In the genomic region with DNA sequence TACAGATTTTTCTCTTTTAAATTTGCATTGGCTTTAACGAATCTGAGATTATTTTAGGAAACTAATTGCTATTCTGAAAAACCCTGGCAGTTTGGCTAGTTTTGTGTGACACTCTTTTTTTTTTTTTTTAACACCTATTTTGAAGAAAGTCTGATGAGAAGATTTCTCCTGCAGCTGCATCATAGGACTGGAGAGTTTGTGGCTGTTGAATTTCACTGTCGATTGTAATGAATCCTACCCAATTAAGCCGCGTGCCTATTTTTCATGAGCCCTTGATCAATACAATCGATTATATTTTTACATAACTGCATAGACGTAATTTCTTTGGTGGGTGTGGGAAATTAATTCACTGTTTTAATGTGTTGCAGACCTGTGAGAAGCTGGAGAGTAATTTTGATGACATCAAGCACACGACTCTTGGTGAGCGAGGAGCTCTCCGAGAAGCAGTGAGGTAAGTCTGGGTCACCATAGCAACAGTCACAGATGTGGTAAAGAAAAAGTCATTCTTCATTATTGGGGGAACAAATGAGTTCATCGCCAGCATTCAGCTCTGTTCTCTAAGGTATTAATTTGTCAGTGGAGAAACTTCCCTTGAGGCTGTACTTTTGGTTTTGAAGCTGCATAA, we compare ENCODE assay signal across 13 mouse cellular contexts.
DNase-seq lines count a peak whose midpoint lies in the region; ATAC-seq and TF ChIP-seq lines count a peak whose summit lies in the region.
"Had no signal": no experiment of that assay in that cellular context is flagged by ENCODE, and none has a peak within 500 bp of the region (broad histone marks: within the 10 kb centered on the region; RNA-seq: fewer than 3 reads in every experiment).

No protein-coding gene starts in this region.

- ATAC-seq in midbrain, embryonic 11.5 days (ENCODE audit: low FRiP score), result peak; percentile 87
- no peak for ATAC-seq in liver, postnatal 0 days
- ATAC-seq: CD4-positive, CD25-positive, alpha-beta regulatory T cell, adult 4 months had no signal

- intact Hi-C loops in gastrocnemius, postnatal 14 days (cut with DNase I; ENCODE audit: low total_unique reads), result no loop called here
- intact Hi-C loops in heart, postnatal 25 days (cut with DNase I), result no loop called here

- peaks cover 25% of the 10 kb centered on the region for H3K4me1 ChIP-seq in hindbrain, embryonic 10.5 days (replicated peaks)
- H3K4me1 ChIP-seq in midbrain, embryonic 11.5 days (ENCODE audit: control insufficient read depth, insufficient read depth, low read length), result peaks cover 5% of the 10 kb centered on the region; the same call in 1 of the 2 replicates
- no peaks in the 10 kb centered on the region for H3K4me1 ChIP-seq in liver, postnatal 0 days (ENCODE audit: insufficient read depth)
- H3K4me1 ChIP-seq: lung, embryonic 15.5 days had no signal

- no peak for TF ChIP-seq CTCF in liver, postnatal 0 days (IDR thresholded peaks at IDR 0.05; ENCODE audit: low read depth)

- WGBS in hindbrain, embryonic 10.5 days, result 40% methylated on average over 10 of the region's 10 CpGs
- 32% methylated on average over 10 of the region's 10 CpGs for WGBS in midbrain, embryonic 11.5 days
- WGBS in liver, postnatal 0 days (ENCODE audit: insufficient replicate concordance), result 70% methylated on average over 10 of the region's 10 CpGs

- H3K4me3 ChIP-seq in hindbrain, embryonic 10.5 days, result no peak overlapping the region
- no peak overlapping the region for H3K4me3 ChIP-seq in midbrain, embryonic 11.5 days (ENCODE audit: low read depth, low read length)
- no peak overlapping the region for H3K4me3 ChIP-seq in liver, postnatal 0 days (ENCODE audit: low read depth, low read length)
- H3K4me3 ChIP-seq: gastrocnemius, adult 2 months; lung, embryonic 15.5 days had no signal

- no peaks in the 10 kb centered on the region for H3K27me3 ChIP-seq in hindbrain, embryonic 10.5 days (ENCODE audit: insufficient read depth, poor library complexity, severe bottlenecking)
- no peaks in the 10 kb centered on the region for H3K27me3 ChIP-seq in midbrain, embryonic 11.5 days (ENCODE audit: control insufficient read depth, insufficient read depth, low read length)
- no peaks in the 10 kb centered on the region for H3K27me3 ChIP-seq in liver, postnatal 0 days (ENCODE audit: insufficient read depth, low read length)
- H3K27me3 ChIP-seq: lung, embryonic 15.5 days had no signal

- peak; percentile 23 for DNase-seq in right cerebral cortex, adult 18-20 months
- no peak for DNase-seq in right cerebral cortex, postnatal 14 days
- peak; percentile 8 for DNase-seq in hindbrain, embryonic 10.5 days (ENCODE audit: low spot score)
- peak; percentile 93 for DNase-seq in midbrain, embryonic 11.5 days (ENCODE audit: low spot score, missing footprints)
- DNase-seq in adrenal gland, postnatal 25 days, result no peak
- DNase-seq in liver, postnatal 0 days, result no peak
- no peak for DNase-seq in gastrocnemius, postnatal 14 days
- DNase-seq in heart, postnatal 25 days (ENCODE audit: low spot score), result no peak
- DNase-seq: cerebellum, adult 9-11 months; gastrocnemius, adult 2 months; layer of hippocampus, adult 9-11 months had no signal

- H3K36me3 ChIP-seq in hindbrain, embryonic 10.5 days, result no peaks in the 10 kb centered on the region
- H3K36me3 ChIP-seq in midbrain, embryonic 11.5 days (ENCODE audit: control insufficient read depth, insufficient read depth, low read length), result no peaks in the 10 kb centered on the region
- no peaks in the 10 kb centered on the region for H3K36me3 ChIP-seq in liver, postnatal 0 days (replicated peaks; ENCODE audit: insufficient read depth, low read length)
- H3K36me3 ChIP-seq: lung, embryonic 15.5 days had no signal

- H3K27ac ChIP-seq in hindbrain, embryonic 10.5 days, result no peak overlapping the region
- no peak overlapping the region for H3K27ac ChIP-seq in midbrain, embryonic 11.5 days (ENCODE audit: low read depth, low read length)
- no peak overlapping the region for H3K27ac ChIP-seq in liver, postnatal 0 days (ENCODE audit: low read depth)
- H3K27ac ChIP-seq: gastrocnemius, adult 2 months; lung, embryonic 15.5 days had no signal

- peak overlapping the region; percentile 32; the same call in 1 of the 2 replicates for H3K4me2 ChIP-seq in midbrain, embryonic 11.5 days
- H3K4me2 ChIP-seq in liver, postnatal 0 days (ENCODE audit: low read depth, low read length), result no peak overlapping the region
- H3K4me2 ChIP-seq: lung, embryonic 15.5 days had no signal

- no peak for TF ChIP-seq EP300 in liver, postnatal 0 days (IDR thresholded peaks at IDR 0.05; ENCODE audit: low read depth)

- H3K9ac ChIP-seq in midbrain, embryonic 11.5 days (ENCODE audit: low read length), result no peak overlapping the region
- H3K9ac ChIP-seq in liver, postnatal 0 days (replicated peaks), result no peak overlapping the region
- H3K9ac ChIP-seq: lung, embryonic 15.5 days had no signal

- no peaks in the 10 kb centered on the region for H3K9me3 ChIP-seq in hindbrain, embryonic 10.5 days
- H3K9me3 ChIP-seq in midbrain, embryonic 11.5 days (ENCODE audit: control insufficient read depth, low read length), result no peaks in the 10 kb centered on the region
- H3K9me3 ChIP-seq in liver, postnatal 0 days (ENCODE audit: low read length), result no peaks in the 10 kb centered on the region
- H3K9me3 ChIP-seq: lung, embryonic 15.5 days had no signal

Comparison
In these comparisons a context has a peak if more than half of its experiments do, and no peak if none do; other contexts are left out.
1. DNase-seq: peak in right cerebral cortex, adult 18-20 months (single experiment), hindbrain, embryonic 10.5 days (single experiment) and midbrain, embryonic 11.5 days (single experiment); none in right cerebral cortex, postnatal 14 days (single experiment), adrenal gland, postnatal 25 days (single experiment), liver, postnatal 0 days (single experiment), gastrocnemius, postnatal 14 days (single experiment) and heart, postnatal 25 days (single experiment).